Mouse (Mus musculus) olfactory bulb, adult 2 months (tissue): Measurements from ENCODE around the gene Ifnk.

Source experiments
- CTCF ChIP-seq: fragments of 200-500 bp; IDR thresholded peaks from 2 replicates; pipeline ENCODE4 v1.5.1; 2012; ENCODE audit warnings: low read depth, mild to moderate bottlenecking, low read length, moderate library complexity; ENCODE audit not compliant: insufficient read depth
- POLR2A ChIP-seq: fragments of 200-500 bp; IDR thresholded peaks from 2 replicates; pipeline ENCODE4 v1.6.1; 2012; ENCODE audit warnings: mild to moderate bottlenecking, low read depth, low read length, moderate library complexity; ENCODE audit not compliant: insufficient read depth

GRCm38 (mm10) chr4:35192725-35193124 lies 40.9 kb downstream of the Ifnk start:
- TF ChIP-seq CTCF (no peak), POLR2A (no peak)
